Mouse (Mus musculus) CH12.LX (cell line): Measurements from ENCODE around the gene Card19. TPM values are rescaled to one million over a fixed set of nuclear protein-coding genes. Genes with fewer than 3 reads are reported as not detected.
A peak's percentile ranks its signal among the peaks of the same experiment; 100 is the strongest.

Experiments used
- DNase-seq: peaks from one replicate; pipeline ENCODE4 v3.0.0-alpha.2; 2013; ENCODE audit errors: extremely low read depth
- H3K27ac ChIP-seq: 2 replicates; pipeline ENCODE4 v1.5.1; 2012; ENCODE audit warnings: low read depth, mild to moderate bottlenecking, control low read depth, moderate library complexity; ENCODE audit not compliant: insufficient read depth
- H3K27me3 ChIP-seq: replicated peaks from 2 replicates; pipeline ENCODE3; 2012; ENCODE audit warnings: inconsistent platforms
- H3K36me3 ChIP-seq, 2 experiments: replicated peaks in 1 of 2; 2 replicates each; pipeline versions ENCODE3 to v1.6.1; 2012; ENCODE audit warnings: inconsistent platforms in 1 of 2, low read length in 1 of 2, mild to moderate bottlenecking in 1 of 2, mixed read lengths in 1 of 2, moderate library complexity in 1 of 2; ENCODE audit not compliant: control insufficient read depth in 1 of 2, insufficient read depth in 1 of 2
- H3K4me1 ChIP-seq, 2 experiments: 2 replicates each; pipeline ENCODE4 v1.6.1; 2012; ENCODE audit warnings: inconsistent platforms in 1 of 2, moderate library complexity in 1 of 2; ENCODE audit not compliant: insufficient read depth in 2 of 2, control insufficient read depth in 1 of 2
- H3K4me2 ChIP-seq: 2 replicates; pipeline ENCODE4 v1.6.1; 2012; ENCODE audit warnings: low read depth, mild to moderate bottlenecking, control low read depth; ENCODE audit not compliant: poor library complexity, insufficient read depth, severe bottlenecking
- H3K4me3 ChIP-seq, 3 experiments: fragments of 150-350 bp in 1 of 3; sonication (generic) in 1 of 3; replicated peaks in 1 of 3; 2 replicates each; pipeline versions ENCODE3 to v1.5.1; 2011 to 2012; ENCODE audit warnings: low read depth in 2 of 3, low read length in 2 of 3, mild to moderate bottlenecking in 2 of 3, moderate library complexity in 2 of 3, control low read depth in 1 of 3, improper control_type of control experiment in 1 of 3, inconsistent platforms in 1 of 3, mixed read lengths in 1 of 3; ENCODE audit not compliant: poor library complexity in 1 of 3
- H3K79me2 ChIP-seq: replicated peaks from 2 replicates; pipeline ENCODE4 v1.6.1; 2012; ENCODE audit warnings: mild to moderate bottlenecking, moderate library complexity; ENCODE audit not compliant: control insufficient read depth, poor library complexity, insufficient read depth, severe bottlenecking; ENCODE audit errors: extremely low read depth
- H3K9ac ChIP-seq: 2 replicates; pipeline ENCODE4 v1.6.1; 2012; ENCODE audit warnings: low read depth, mild to moderate bottlenecking, control low read depth, moderate library complexity; ENCODE audit not compliant: insufficient read depth
- H3K9me3 ChIP-seq: replicated peaks from 2 replicates; pipeline ENCODE3; 2012; ENCODE audit warnings: low read length, inconsistent platforms, mixed read lengths
- CTCF ChIP-seq, 2 experiments: IDR thresholded peaks in 1 of 2; conservative IDR thresholded peaks in 1 of 2; 2 replicates each; pipeline ENCODE4 v1.5.1; 2011 to 2012; ENCODE audit warnings: low read depth in 2 of 2, low read length in 2 of 2, improper control_type of control experiment in 1 of 2, inconsistent platforms in 1 of 2, mild to moderate bottlenecking in 1 of 2, moderate library complexity in 1 of 2
- E2F4 ChIP-seq: IDR thresholded peaks from 2 replicates; pipeline ENCODE4 v1.6.1; 2011; ENCODE audit warnings: low read depth, low read length, improper control_type of control experiment; ENCODE audit not compliant: insufficient replicate concordance
- ETS1 ChIP-seq: conservative IDR thresholded peaks from 2 replicates; pipeline ENCODE4 v1.6.1; 2012; ENCODE audit warnings: low read depth, mild to moderate bottlenecking, inconsistent platforms, low read length, improper control_type of control experiment, moderate library complexity
- HCFC1 ChIP-seq: IDR thresholded peaks from 2 replicates; pipeline ENCODE4 v1.6.1; 2012; ENCODE audit warnings: low read depth, mild to moderate bottlenecking, inconsistent platforms, low read length, improper control_type of control experiment
- IRF4 ChIP-seq: IDR thresholded peaks from 2 replicates; pipeline ENCODE4 v1.6.1; 2014; ENCODE audit warnings: low read depth, mild to moderate bottlenecking, inconsistent platforms, low read length, improper control_type of control experiment
- JUN ChIP-seq: IDR thresholded peaks from 2 replicates; pipeline ENCODE4 v1.6.1; 2011; ENCODE audit warnings: low read depth, mild to moderate bottlenecking, low read length, improper control_type of control experiment, moderate library complexity; ENCODE audit not compliant: insufficient read depth
- KAT2A ChIP-seq: IDR thresholded peaks from 2 replicates; pipeline ENCODE4 v1.6.1; 2012; ENCODE audit warnings: low read length, improper control_type of control experiment, inconsistent platforms; ENCODE audit not compliant: insufficient replicate concordance
- MAX ChIP-seq: IDR thresholded peaks from 2 replicates; pipeline ENCODE4 v1.6.1; 2011; ENCODE audit warnings: low read length, improper control_type of control experiment
- MAZ ChIP-seq: IDR thresholded peaks from 2 replicates; pipeline ENCODE4 v1.6.1; 2012; ENCODE audit warnings: low read depth, mild to moderate bottlenecking, inconsistent platforms, low read length, improper control_type of control experiment, moderate library complexity
- MEF2A ChIP-seq: IDR thresholded peaks from 2 replicates; pipeline ENCODE4 v1.6.1; 2014; ENCODE audit warnings: low read depth, mild to moderate bottlenecking, inconsistent platforms, low read length, improper control_type of control experiment, borderline replicate concordance
- MXI1 ChIP-seq: IDR thresholded peaks from 2 replicates; pipeline ENCODE4 v1.6.1; 2011; ENCODE audit warnings: mild to moderate bottlenecking, low read depth, low read length, improper control_type of control experiment
- NELFE ChIP-seq: IDR thresholded peaks from 2 replicates; pipeline ENCODE4 v1.6.1; 2011; ENCODE audit warnings: low read depth, low read length, improper control_type of control experiment
- POLR2AphosphoS2 ChIP-seq: IDR thresholded peaks from 2 replicates; pipeline ENCODE4 v1.6.1; 2011; ENCODE audit warnings: low read depth, low read length, improper control_type of control experiment
- SIN3A ChIP-seq: IDR thresholded peaks from 2 replicates; pipeline ENCODE4 v1.6.1; 2012; ENCODE audit warnings: low read length, improper control_type of control experiment, inconsistent platforms
- TBP ChIP-seq: conservative IDR thresholded peaks from 2 replicates; pipeline ENCODE4 v1.6.1; 2011; ENCODE audit warnings: low read depth, low read length, improper control_type of control experiment
- TCF12 ChIP-seq: IDR thresholded peaks from 2 replicates; pipeline ENCODE4 v1.6.1; 2014; ENCODE audit warnings: low read depth, mild to moderate bottlenecking, inconsistent platforms, low read length, improper control_type of control experiment
- USF1 ChIP-seq: IDR thresholded peaks from 2 replicates; pipeline ENCODE4 v1.6.1; 2014; ENCODE audit warnings: low read depth, mild to moderate bottlenecking, inconsistent platforms, low read length, improper control_type of control experiment
- ZC3H11A ChIP-seq: IDR thresholded peaks from 2 replicates; pipeline ENCODE4 v1.6.1; 2012; ENCODE audit warnings: low read depth, mild to moderate bottlenecking, inconsistent platforms, low read length, improper control_type of control experiment
- ZMIZ1 ChIP-seq: IDR thresholded peaks from 2 replicates; pipeline ENCODE4 v1.6.1; 2012; ENCODE audit warnings: low read depth, mild to moderate bottlenecking, inconsistent platforms, low read length, improper control_type of control experiment
- dilution Hi-C: fragments of 300-500 bp; cut with MboI; formaldehyde crosslinking; loops from 2 replicates; pipeline ENCODE4 v1.14.3; 2020; ENCODE audit warnings: low sequenced_read_pairs; ENCODE audit not compliant: extremely low pct_unique_long_range_greater_than_20kb, extremely low pct_ligation_motif_present
- in situ Hi-C: fragments of 300-500 bp; cut with MboI; formaldehyde crosslinking; loops from 3 replicates; pipeline ENCODE4 v1.14.3; 2019; ENCODE audit warnings: low sequenced_read_pairs, low pct_ligation_motif_present, low pct_unique_long_range_greater_than_20kb, mixed read lengths
- polyA plus RNA-seq: library from polyadenylated mRNA; unstranded; fragments of >175 nt; gene quantifications from 2 replicates; pipeline ENCODE4 v1.2.1, GENCODE M21; 2012; ENCODE audit warnings: low read depth; ENCODE audit not compliant: insufficient read length
- total RNA-seq, 2 experiments: library from RNA; depleted of rRNA; stranded (reverse); fragments of 300-350 nt in 1 of 2; fragments of >200 nt in 1 of 2; gene quantifications; 2 replicates each; pipeline ENCODE4 v1.2.3; 2012 to 2014

Gene Card19
- total and polyA plus RNA-seq, 3 experiments: 3.9 to 9.3 (median 5.2) TPM

GRCm38 (mm10) chr13:49250716-49251517 is 35.1 kb upstream of the Card19 start:
- Histone ChIP-seq H3K9ac (no peak overlapping the region), H3K4me2 (no peak overlapping the region)
- dilution Hi-C loops: no loop called here

GRCm38 (mm10) chr13:49249634-49250033 is 33.8 kb upstream of the Card19 start:
- DNase-seq: no peak
- Histone ChIP-seq H3K9ac (no peak overlapping the region), H3K9me3 (peaks cover 15% of the 10 kb centered on the region), H3K27ac (no peak overlapping the region), H3K4me2 (no peak overlapping the region), H3K27me3 (no peaks in the 10 kb centered on the region), H3K79me2 (no peaks in the 10 kb centered on the region), H3K4me1 (peaks cover 31 to 49% of the 10 kb centered on the region in 2 experiments), H3K36me3 (no peaks in the 10 kb centered on the region), H3K4me3 (no peak overlapping the region)
- no peak for TF ChIP-seq ZMIZ1
- TF ChIP-seq TBP: no peak
- no peak for TF ChIP-seq E2F4
- TF ChIP-seq MAZ: no peak
- no peak for TF ChIP-seq POLR2AphosphoS2
- no peak for TF ChIP-seq USF1
- TF ChIP-seq CTCF (conservative IDR thresholded peaks at IDR 0.05 in 1 of 2, IDR thresholded peaks at IDR 0.05 in 1 of 2; ENCODE audit: low read depth in 2 of 2, low read length in 2 of 2): no peak
- no peak for TF ChIP-seq KAT2A
- TF ChIP-seq TCF12: no peak
- no peak for TF ChIP-seq ZC3H11A
- no peak for TF ChIP-seq SIN3A
- no peak for TF ChIP-seq HCFC1
- TF ChIP-seq ETS1: no peak
- no peak for TF ChIP-seq IRF4
- TF ChIP-seq JUN: no peak
- no peak for TF ChIP-seq NELFE
- TF ChIP-seq MEF2A: no peak
- dilution Hi-C loops (no loop called here), in situ Hi-C loops (no loop called here)

More at GRCm38 (mm10) chr13:49250716-49251517, 35.1 kb upstream of the Card19 start:
- H3K4me3 ChIP-seq: no peak overlapping the region
- peak; percentile 58 for DNase-seq
- 0 out of 2 replicates have a peak overlapping the region, but pooled peaks have one; percentile 9 for H3K27ac ChIP-seq
- in situ Hi-C loops: no loop called here
- H3K9me3 ChIP-seq: peaks cover 15% of the 10 kb centered on the region
- H3K4me1 ChIP-seq: peaks cover 31 to 45% of the 10 kb centered on the region in 2 experiments
- TF ChIP-seq MAX (peak; percentile 22; the same call in 1 of the 2 replicates), MXI1 (no peak)
- TF ChIP-seq, all 38 proteins: peak for 1
- H3K27me3 ChIP-seq: no peaks in the 10 kb centered on the region
- no peaks in the 10 kb centered on the region for H3K36me3 ChIP-seq
- H3K79me2 ChIP-seq: no peaks in the 10 kb centered on the region
